Mouse (Mus musculus): ENCODE measurements at regions not wholly inside any gene's neighbourhood (a gene's known extent, or its start where the extent isn't known, plus 50 kb on each side); places are given as distances from the start of the nearest gene placed in this dataset.
"Not testable (repeated sequence)": the region's sequence is repeated elsewhere in the genome, so short reads cannot be mapped to it uniquely, and the experiment has no call there.

GRCm38 (mm10) chr10:11515144-11515543 lies 171.9 kb downstream of the Epm2a start:
- H3K9me3 ChIP-seq (ENCODE audit: low read length) = no peaks in the 10 kb centered on the region
- 73% methylated on average over 7 of the region's 7 CpGs for WGBS (ENCODE audit: insufficient replicate concordance)
- H3K4me2 ChIP-seq (ENCODE audit: low read depth, low read length) = no peak overlapping the region
- no peaks in the 10 kb centered on the region for H3K27me3 ChIP-seq (ENCODE audit: insufficient read depth, low read length)
- no peak for ATAC-seq
- H3K4me1 ChIP-seq (ENCODE audit: insufficient read depth) = no peaks in the 10 kb centered on the region
- no peak for TF ChIP-seq CTCF (IDR thresholded peaks at IDR 0.05; ENCODE audit: low read depth)
- TF ChIP-seq EP300 (IDR thresholded peaks at IDR 0.05; ENCODE audit: low read depth) = no peak
- H3K27ac ChIP-seq (ENCODE audit: low read depth) = no peak overlapping the region
- no peaks in the 10 kb centered on the region for H3K36me3 ChIP-seq (replicated peaks; ENCODE audit: insufficient read depth, low read length)
- H3K9ac ChIP-seq (replicated peaks) = no peak overlapping the region
- H3K4me3 ChIP-seq (ENCODE audit: low read depth, low read length) = no peak overlapping the region
- no peak for DNase-seq

GRCm38 (mm10) chr10:11517122-11517521 lies 173.9 kb downstream of the Epm2a start:
- TF ChIP-seq CTCF (IDR thresholded peaks at IDR 0.05; ENCODE audit: low read depth) (no peak; the same call in 1 of the 2 replicates), EP300 (IDR thresholded peaks at IDR 0.05; ENCODE audit: low read depth) (no peak)
- no peaks in the 10 kb centered on the region for H3K4me1 ChIP-seq (ENCODE audit: insufficient read depth)
- no peak overlapping the region for H3K9ac ChIP-seq (replicated peaks)
- no peak for ATAC-seq
- H3K4me2 ChIP-seq (ENCODE audit: low read depth, low read length) = no peak overlapping the region
- no peak overlapping the region for H3K27ac ChIP-seq (ENCODE audit: low read depth)
- DNase-seq = no peak
- H3K9me3 ChIP-seq (ENCODE audit: low read length) = no peaks in the 10 kb centered on the region
- no peaks in the 10 kb centered on the region for H3K36me3 ChIP-seq (replicated peaks; ENCODE audit: insufficient read depth, low read length)
- H3K27me3 ChIP-seq (ENCODE audit: insufficient read depth, low read length) = no peaks in the 10 kb centered on the region
- no peak overlapping the region for H3K4me3 ChIP-seq (ENCODE audit: low read depth, low read length)
- WGBS (ENCODE audit: insufficient replicate concordance) = 40% methylated on average over 2 of the region's 2 CpGs

GRCm38 (mm10) chr10:11531343-11531742 lies 188.1 kb downstream of the Epm2a start:
- no peaks in the 10 kb centered on the region for H3K27me3 ChIP-seq (ENCODE audit: insufficient read depth, low read length)
- TF ChIP-seq EP300 (IDR thresholded peaks at IDR 0.05; ENCODE audit: low read depth) (no peak), CTCF (IDR thresholded peaks at IDR 0.05; ENCODE audit: low read depth) (no peak)
- no peaks in the 10 kb centered on the region for H3K36me3 ChIP-seq (replicated peaks; ENCODE audit: insufficient read depth, low read length)
- no peak overlapping the region for H3K27ac ChIP-seq (ENCODE audit: low read depth)
- H3K4me3 ChIP-seq (ENCODE audit: low read depth, low read length) = no peak overlapping the region
- DNase-seq = no peak
- no peaks in the 10 kb centered on the region for H3K4me1 ChIP-seq (ENCODE audit: insufficient read depth)
- H3K9ac ChIP-seq (replicated peaks) = no peak overlapping the region
- ATAC-seq = no peak
- H3K4me2 ChIP-seq (ENCODE audit: low read depth, low read length) = no peak overlapping the region
- H3K9me3 ChIP-seq (ENCODE audit: low read length) = no peaks in the 10 kb centered on the region
- WGBS (ENCODE audit: insufficient replicate concordance) = 67% methylated on average over 1 of the region's 1 CpGs

- H3K27ac ChIP-seq (ENCODE audit: low read depth); H3K4me2 ChIP-seq (ENCODE audit: low read depth, low read length); H3K4me3 ChIP-seq (ENCODE audit: low read depth, low read length); DNase-seq; H3K27me3 ChIP-seq (ENCODE audit: insufficient read depth, low read length); ATAC-seq; H3K9me3 ChIP-seq (ENCODE audit: low read length); H3K4me1 ChIP-seq (ENCODE audit: insufficient read depth); H3K36me3 ChIP-seq (replicated peaks; ENCODE audit: insufficient read depth, low read length); H3K9ac ChIP-seq (replicated peaks): not testable (repeated sequence)
- WGBS (ENCODE audit: insufficient replicate concordance) = 83% methylated on average over 15 of the region's 15 CpGs
Observed at GRCm38 (mm10) chr10:11555376-11555775, 212.2 kb downstream of the Epm2a start.

- no peak for ATAC-seq
- no peaks in the 10 kb centered on the region for H3K27me3 ChIP-seq (ENCODE audit: insufficient read depth, low read length)
- DNase-seq = no peak
- H3K4me3 ChIP-seq (ENCODE audit: low read depth, low read length) = no peak overlapping the region
- TF ChIP-seq EP300 (IDR thresholded peaks at IDR 0.05; ENCODE audit: low read depth) (no peak), CTCF (IDR thresholded peaks at IDR 0.05; ENCODE audit: low read depth) (no peak)
- no peaks in the 10 kb centered on the region for H3K9me3 ChIP-seq (ENCODE audit: low read length)
- H3K36me3 ChIP-seq (replicated peaks; ENCODE audit: insufficient read depth, low read length) = no peaks in the 10 kb centered on the region
- 65% methylated on average over 4 of the region's 4 CpGs for WGBS (ENCODE audit: insufficient replicate concordance)
- H3K4me1 ChIP-seq (ENCODE audit: insufficient read depth) = no peaks in the 10 kb centered on the region
- H3K9ac ChIP-seq (replicated peaks) = no peak overlapping the region
- no peak overlapping the region for H3K27ac ChIP-seq (ENCODE audit: low read depth)
- no peak overlapping the region for H3K4me2 ChIP-seq (ENCODE audit: low read depth, low read length)
Observed at GRCm38 (mm10) chr10:11570523-11571055, 227.4 kb downstream of the Epm2a start.

- Histone ChIP-seq H3K27ac (ENCODE audit: low read depth) (no peak overlapping the region), H3K4me1 (ENCODE audit: insufficient read depth) (no peaks in the 10 kb centered on the region), H3K9me3 (ENCODE audit: low read length) (no peaks in the 10 kb centered on the region), H3K4me3 (ENCODE audit: low read depth, low read length) (no peak overlapping the region), H3K9ac (replicated peaks) (no peak overlapping the region), H3K27me3 (ENCODE audit: insufficient read depth, low read length) (no peaks in the 10 kb centered on the region), H3K4me2 (ENCODE audit: low read depth, low read length) (no peak overlapping the region), H3K36me3 (replicated peaks; ENCODE audit: insufficient read depth, low read length) (no peaks in the 10 kb centered on the region)
- DNase-seq (no peak), ATAC-seq (no peak)
- 81% methylated on average over 1 of the region's 1 CpGs for WGBS (ENCODE audit: insufficient replicate concordance)
- TF ChIP-seq CTCF (IDR thresholded peaks at IDR 0.05; ENCODE audit: low read depth) (no peak), EP300 (IDR thresholded peaks at IDR 0.05; ENCODE audit: low read depth) (no peak)
Observed at GRCm38 (mm10) chr10:11608451-11608850, 265.2 kb downstream of the Epm2a start.

- H3K9me3 ChIP-seq (ENCODE audit: low read length); H3K9ac ChIP-seq (replicated peaks); H3K4me2 ChIP-seq (ENCODE audit: low read depth, low read length); H3K4me1 ChIP-seq (ENCODE audit: insufficient read depth); H3K27me3 ChIP-seq (ENCODE audit: insufficient read depth, low read length); H3K27ac ChIP-seq (ENCODE audit: low read depth); H3K4me3 ChIP-seq (ENCODE audit: low read depth, low read length); H3K36me3 ChIP-seq (replicated peaks; ENCODE audit: insufficient read depth, low read length); DNase-seq; ATAC-seq: not testable (repeated sequence)
- WGBS (ENCODE audit: insufficient replicate concordance) = 92% methylated on average over 16 of the region's 20 CpGs
Observed at GRCm38 (mm10) chr10:11609092-11609491, 265.9 kb downstream of the Epm2a start.
